Mouse (Mus musculus) embryo, embryonic 11 days (tissue): Measurements from ENCODE around the gene Paqr6.
"Not testable (repeated sequence)": the region's sequence is repeated elsewhere in the genome, so short reads cannot be mapped to it uniquely, and the experiment has no call there.

Experiments used
- DNase-seq: peaks from one replicate; pipeline ENCODE4 v3.0.0-alpha.2; 2015

Paqr6 gene

GRCm38 (mm10) chr3:88366830-88367428, 2.5 kb downstream of the Paqr6 start:
- DNase-seq, result peak; percentile 45

DNA sequence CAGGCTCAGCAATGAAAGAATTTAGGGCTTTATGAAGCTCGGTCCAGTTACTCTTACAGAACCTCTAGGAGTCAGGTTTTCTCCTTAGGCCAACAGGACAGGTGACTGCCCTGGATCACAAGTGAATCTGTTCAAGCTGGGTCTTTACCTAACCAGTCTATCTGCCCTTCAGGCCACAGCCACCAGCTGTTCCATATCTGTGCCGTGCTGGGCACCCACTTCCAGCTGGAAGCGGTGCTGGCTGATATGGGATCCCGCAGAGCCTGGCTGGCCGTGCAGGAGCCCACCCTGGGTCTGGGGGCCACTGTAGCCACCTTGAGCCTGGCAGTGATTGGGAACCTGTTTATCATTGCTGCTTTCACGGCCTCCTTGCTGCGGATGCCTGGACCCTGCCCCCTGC, 3.1 kb downstream of the Paqr6 start:
- not testable (repeated sequence) for DNase-seq

- DNase-seq, result not testable (repeated sequence)
These were observed 4.1 kb downstream of the Paqr6 start for GRCm38 (mm10) chr3:88368511-88368910.

DNA sequence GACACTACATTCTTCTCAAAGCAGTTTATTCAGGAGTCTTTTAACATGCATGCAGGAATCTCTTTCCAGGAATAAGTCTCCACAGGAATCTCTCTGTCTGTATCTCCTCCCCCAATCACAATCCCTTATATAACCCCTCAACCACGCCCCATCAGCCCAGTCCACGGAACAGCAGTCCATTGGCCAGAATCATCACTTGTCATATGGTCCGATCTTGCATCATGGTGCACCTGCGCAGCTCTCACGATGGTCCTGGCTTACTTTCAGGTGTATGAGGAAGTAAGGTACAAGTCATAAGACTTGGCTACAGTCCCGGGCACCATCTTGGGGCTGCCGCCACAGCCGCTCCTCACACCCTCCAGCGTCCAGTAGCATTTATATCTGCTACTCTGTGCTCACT, 8.3 kb downstream of the Paqr6 start, which contains the start of gene Bglap3:
TSS of gene Bglap3 (minus strand) at position 101 of the 400 bp plus-strand sequence.
- not testable (repeated sequence) for DNase-seq

GRCm38 (mm10) chr3:88375750-88376626, 11.6 kb downstream of the Paqr6 start:
- DNase-seq, result peak; percentile 71

- DNase-seq, result not testable (repeated sequence)
These were observed 12.3 kb downstream of the Paqr6 start for GRCm38 (mm10) chr3:88376644-88377043.

- DNase-seq, result not testable (repeated sequence)
These were observed 14.2 kb downstream of the Paqr6 start, which contains the start of gene Bglap2 for GRCm38 (mm10) chr3:88378599-88378998. TSS of gene Bglap2 (minus strand) at chr3:88378699.

- DNase-seq, result peak; percentile 75
These were observed 17.3 kb downstream of the Paqr6 start for GRCm38 (mm10) chr3:88381389-88382315.

GRCm38 (mm10) chr3:88382383-88382782, 18.0 kb downstream of the Paqr6 start:
- not testable (repeated sequence) for DNase-seq

DNA sequence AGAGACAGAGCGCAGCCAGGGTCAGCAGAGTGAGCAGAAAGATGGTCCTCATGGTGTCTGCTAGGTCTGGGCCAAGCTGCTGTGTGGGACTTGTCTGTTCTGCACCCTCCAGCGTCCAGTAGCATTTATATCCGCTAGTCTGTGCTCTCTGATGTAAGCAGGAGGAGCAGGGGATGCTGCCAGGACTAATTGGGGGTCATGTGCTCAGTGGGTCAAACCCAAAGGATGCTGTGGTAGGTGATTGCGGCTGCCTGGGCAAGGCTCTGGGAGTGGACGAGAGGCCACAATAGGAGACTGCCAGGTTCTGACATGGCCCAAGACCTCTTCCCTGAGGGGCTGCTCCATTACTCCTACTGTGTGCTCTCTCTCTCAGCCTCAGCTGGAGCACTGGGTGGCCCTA, 20.0 kb downstream of the Paqr6 start, which contains the start of gene Bglap:
TSS of gene Bglap (minus strand) at position 101 of the 400 bp plus-strand sequence.
- DNase-seq, result no peak

DNA sequence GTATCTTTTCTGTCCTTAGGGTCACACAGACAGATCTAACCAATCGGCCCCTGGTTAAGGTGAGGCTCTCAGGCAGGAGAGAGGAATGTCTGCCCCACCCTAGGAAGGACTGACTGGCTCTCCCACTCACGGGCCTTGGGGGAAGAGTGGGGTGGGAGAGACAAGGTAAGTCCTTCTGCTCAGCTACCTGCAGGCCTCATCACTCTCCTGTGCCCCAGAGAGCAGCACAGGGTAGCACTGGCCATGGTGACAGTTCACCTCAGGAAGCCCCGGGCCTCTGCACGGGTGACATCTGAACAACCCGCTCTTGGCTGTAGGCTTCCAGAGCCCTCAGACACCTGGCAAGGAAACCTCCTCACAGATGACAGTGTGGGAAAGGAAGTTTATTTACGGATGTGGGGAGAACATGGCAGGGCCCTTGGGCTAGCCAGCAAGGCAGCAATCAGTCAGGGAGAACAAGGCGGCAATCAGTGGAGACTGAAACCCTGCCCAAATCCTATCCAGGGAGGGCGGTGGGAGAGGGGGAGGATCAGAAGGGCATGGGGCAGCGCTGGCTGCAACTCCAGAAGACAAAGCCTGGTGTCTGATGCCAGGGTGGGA, 29.5 kb downstream of the Paqr6 start:
- no peak for DNase-seq

GRCm38 (mm10) chr3:88395288-88395687, 30.9 kb downstream of the Paqr6 start:
- no peak for DNase-seq

DNA sequence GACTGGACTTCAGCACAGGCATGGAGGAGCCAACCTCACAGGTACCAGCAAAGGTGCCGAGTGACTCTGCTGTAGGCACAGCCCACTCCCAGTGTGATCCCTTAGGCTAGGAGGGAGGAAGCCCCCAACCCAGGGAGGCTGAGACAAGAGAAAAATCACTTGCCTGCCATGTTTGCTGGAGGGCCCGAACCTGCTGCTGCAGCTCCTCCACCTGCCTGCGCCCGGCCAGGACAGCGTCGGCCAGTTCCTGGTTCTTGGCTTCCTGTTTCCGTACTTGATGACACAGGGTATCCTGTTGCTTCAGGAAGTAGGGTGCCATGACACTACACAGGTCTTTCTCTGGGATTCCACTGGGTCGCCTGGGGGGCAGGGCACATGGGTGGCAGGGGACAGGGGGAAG, 31.4 kb downstream of the Paqr6 start:
- DNase-seq, result no peak

- DNase-seq, result no peak
These were observed 34.3 kb downstream of the Paqr6 start for GRCm38 (mm10) chr3:88398666-88399065.

DNA sequence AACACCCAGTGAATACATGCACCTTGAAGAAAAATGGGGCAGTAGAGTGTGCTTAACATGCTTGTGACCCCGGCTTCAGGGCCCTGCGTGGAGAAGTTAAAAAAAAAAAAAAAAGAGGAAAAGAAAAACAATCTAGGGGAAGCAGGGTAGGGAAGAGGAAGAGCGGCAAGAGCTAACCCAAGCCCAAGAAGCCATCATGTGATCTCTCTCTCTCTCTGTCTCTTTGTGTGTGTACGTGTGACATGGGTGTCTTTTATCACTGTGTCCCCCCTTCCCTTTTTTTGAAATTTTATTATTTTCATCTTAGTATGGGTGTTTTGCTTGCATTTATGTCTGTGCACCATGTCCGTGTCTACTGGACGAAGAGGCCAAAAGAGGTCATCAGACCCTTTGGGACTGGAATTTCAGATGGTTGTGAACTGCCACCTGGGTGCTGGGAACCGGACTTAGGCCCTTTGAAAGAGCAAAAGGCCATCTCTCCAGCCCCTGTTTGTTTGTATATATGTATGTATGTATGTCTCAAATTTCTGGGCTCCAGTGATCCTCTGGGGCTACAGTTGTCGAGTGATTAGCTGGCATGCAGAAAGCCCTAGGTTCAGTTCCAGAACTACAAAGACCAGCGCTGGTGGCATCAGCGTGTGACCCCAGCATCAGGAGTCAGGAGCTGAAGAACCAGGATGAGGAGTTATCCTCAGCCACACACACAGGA, 39.3 kb downstream of the Paqr6 start:
- DNase-seq, result no peak

GRCm38 (mm10) chr3:88407090-88407489, 42.7 kb downstream of the Paqr6 start:
- peak; percentile 88 for DNase-seq

GRCm38 (mm10) chr3:88407529-88407928, 43.1 kb downstream of the Paqr6 start:
- DNase-seq, result no peak

GRCm38 (mm10) chr3:88408953-88409352, 44.6 kb downstream of the Paqr6 start:
- no peak for DNase-seq

GRCm38 (mm10) chr3:88409741-88410644, 45.6 kb downstream of the Paqr6 start, which contains the start of gene Pmf1:
TSS of gene Pmf1 (minus strand) at chr3:88410331.
- DNase-seq, result peak; percentile 95

GRCm38 (mm10) chr3:88410645-88411031, 46.3 kb downstream of the Paqr6 start:
- peak; percentile 48 for DNase-seq
